Mouse (Mus musculus) lung, postnatal 36 days (tissue): ENCODE data around the gene Pi4ka.
A peak's percentile ranks its signal among the peaks of the same experiment; 100 is the strongest.

Source experiments
- DNase-seq: peaks from one replicate; pipeline ENCODE4 v3.0.0; 2022; ENCODE audit warnings: mixed read lengths

Pi4ka gene

GRCm38 (mm10) chr16:17331855-17332254 is 74.3 kb downstream of the Pi4ka start:
- no peak for DNase-seq

- DNase-seq, result peak; percentile 5
Measured at GRCm38 (mm10) chr16:17331116-17331515, 75.0 kb downstream of the Pi4ka start, which contains the start of gene Serpind1. TSS of gene Serpind1 (plus strand) at chr16:17331371.

- DNase-seq, result peak; percentile 36
Measured at GRCm38 (mm10) chr16:17329848-17330570, 76.1 kb downstream of the Pi4ka start.

DNA sequence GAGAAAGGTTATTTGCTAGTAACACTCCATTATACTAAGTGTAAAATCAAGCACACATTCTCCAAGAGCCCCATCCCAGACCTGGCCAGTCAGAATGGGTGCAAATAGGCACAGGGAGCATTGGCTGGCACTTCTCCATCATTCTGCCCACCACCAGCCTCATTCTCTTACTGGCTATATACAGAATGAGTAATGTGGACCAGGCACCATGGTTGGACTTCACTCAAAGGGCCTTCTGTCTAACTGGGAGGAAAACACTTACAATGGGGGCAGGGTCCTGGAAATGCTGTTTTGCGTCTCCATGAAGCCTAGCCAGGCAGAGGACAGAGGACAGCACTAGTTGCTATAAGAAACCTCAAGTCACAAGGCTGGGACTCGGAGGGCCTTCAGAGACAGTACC is 80.0 kb downstream of the Pi4ka start:
- no peak for DNase-seq

DNA sequence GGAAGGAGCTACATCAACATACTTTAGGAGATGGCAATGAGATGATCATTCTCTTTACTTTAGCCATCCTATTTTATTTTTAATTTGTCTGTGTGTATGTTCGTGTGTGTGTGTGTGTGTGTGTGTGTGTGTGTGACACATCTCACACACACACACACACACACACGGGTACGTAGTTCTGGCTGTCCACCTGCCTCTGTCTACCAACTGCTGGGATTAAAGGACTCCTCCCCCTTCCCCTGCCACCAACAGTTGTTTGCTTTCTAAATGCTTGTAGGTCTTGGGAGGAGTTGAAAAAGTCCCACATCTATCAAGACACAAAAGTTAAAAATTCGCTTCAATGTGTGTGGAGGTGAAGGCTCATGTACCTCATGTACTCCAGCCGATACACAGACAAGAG is 81.4 kb downstream of the Pi4ka start:
- no peak for DNase-seq

DNA sequence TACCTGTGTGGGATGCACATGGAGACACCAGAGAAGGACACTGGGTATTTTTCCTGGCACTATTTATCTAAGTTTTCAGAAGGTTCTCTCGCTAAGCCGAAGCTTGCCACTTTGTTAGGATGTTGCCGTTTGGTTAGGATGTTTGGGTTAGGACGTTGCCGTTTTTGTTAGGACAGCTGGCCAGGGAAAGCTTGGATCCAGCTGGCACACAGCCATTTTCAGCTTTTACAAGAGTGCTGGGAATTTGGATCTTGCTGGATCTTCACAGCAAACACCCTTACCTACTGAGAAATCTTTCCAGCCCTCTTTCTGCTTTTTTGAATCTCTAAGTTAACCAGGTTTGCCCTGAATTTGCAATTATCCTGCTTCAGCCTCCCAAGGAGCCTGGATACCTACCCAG is 84.6 kb downstream of the Pi4ka start:
- peak; percentile 13 for DNase-seq

DNA sequence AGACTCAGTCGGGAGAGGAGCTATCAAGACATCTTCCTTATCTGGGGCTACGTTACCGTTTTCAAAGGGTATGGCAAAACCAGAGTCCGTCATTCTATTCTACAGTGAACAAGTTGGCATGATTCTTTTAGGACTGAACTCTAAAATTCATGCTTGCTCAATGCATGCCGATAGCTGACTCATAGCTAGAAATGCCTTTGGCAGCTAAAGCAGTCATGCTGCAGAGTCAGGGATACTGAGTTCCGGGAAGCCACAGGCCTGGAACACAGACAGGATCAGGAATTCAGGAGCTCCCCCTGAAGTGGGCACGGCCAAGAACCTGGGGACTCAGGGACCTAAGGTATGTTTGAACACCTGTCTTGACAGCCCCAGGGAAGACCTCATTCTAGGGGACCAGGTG is 89.6 kb downstream of the Pi4ka start:
- no peak for DNase-seq

DNA sequence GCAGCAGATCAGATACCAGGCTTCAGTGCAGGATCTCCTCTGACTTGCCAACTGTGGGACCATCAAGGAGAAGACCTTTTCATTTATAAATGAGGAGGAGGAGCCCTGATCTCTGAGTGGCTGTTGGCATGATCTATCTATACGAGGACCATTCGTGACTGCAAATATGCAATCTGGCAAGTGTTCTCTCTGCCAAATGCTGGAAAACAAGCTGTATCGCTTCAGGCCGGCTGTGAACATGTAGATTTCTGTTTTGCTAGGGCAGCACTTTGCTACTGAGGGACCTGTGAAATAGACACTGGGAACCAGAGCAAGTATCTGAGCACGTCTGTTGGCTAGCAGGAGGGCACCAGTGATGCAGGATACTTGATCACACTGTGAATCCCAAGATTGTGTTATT is 93.6 kb downstream of the Pi4ka start:
- DNase-seq, result no peak

DNA sequence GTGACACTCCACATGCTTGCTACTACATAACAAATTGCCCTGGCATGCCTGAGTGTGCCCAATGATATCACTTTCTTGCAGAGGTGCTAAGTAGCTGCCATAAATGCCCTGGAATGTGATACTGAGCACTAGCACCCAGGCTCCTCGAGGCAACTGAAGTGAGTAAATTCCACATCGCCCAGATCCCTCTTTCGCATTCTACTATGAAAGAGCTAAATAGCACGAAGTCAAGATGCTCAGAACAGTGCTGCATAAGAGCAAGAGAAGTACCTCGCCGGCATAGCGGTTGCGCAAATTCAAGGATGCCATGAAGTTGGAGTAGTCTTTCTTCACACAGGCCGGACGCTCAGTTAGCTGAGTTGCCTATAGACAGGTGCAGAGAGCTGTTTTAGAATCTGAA is 97.1 kb downstream of the Pi4ka start:
- peak; percentile 57 for DNase-seq

DNA sequence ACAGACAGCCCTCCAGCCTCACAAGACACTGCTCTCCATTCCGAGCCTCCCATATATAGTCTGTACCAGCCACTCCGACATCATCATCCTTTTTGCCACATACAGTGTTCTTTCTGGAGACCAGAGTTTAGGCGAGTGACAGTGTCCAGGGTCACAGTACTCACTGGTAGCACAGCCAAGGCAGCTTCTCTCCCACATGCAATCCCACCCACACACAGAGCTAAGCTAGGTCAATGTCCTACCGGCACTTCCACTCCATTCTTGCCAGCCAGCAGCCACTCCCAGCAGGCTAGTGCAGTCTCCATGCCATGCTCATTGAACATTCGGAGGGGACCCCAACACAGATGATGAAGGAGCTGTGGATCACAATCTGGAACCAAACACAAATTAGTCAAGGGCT is 98.7 kb downstream of the Pi4ka start:
- DNase-seq, result no peak

DNA sequence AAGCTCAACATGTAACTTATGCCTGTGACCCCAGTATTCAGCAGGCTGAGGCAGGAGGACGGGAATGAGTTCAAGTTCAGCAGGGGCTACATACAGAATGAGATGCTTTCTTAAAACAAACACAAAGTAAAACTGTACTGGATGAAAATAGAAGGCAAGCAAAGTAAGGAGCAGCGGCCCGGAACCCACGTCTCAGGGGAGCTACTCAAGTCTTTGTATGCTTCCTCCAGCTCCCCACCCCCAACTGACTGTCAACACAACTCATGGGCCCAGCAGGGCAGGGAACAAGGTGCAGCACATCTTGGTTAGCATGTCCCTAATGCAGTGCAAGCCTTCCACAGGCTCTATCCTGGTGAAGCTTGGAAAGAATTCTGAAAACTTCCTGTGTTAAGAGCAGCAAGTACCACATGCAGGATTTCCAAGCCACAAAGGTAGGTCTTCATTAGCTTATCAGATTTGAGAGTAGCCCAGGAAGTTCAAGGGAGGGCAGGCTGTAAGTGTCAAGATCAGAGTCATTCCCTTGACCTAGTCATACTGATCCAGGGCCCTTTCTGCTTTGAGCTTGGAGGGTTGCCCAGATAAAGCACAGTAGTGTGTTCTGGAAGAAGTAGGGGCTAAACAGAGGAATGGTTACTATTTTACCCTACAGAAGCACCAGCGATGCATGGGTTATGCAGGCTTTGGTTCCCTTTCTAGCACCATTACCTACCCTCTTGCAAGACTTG is 102.4 kb downstream of the Pi4ka start:
- peak; percentile 20 for DNase-seq

GRCm38 (mm10) chr16:17300818-17301217 is 105.3 kb downstream of the Pi4ka start:
- DNase-seq, result no peak

GRCm38 (mm10) chr16:17292751-17293150 is 113.4 kb downstream of the Pi4ka start:
- peak; percentile 81 for DNase-seq

GRCm38 (mm10) chr16:17291016-17291415 is 115.1 kb downstream of the Pi4ka start:
- no peak for DNase-seq

- no peak for DNase-seq
Measured at GRCm38 (mm10) chr16:17287103-17287502, 119.0 kb downstream of the Pi4ka start.

DNA sequence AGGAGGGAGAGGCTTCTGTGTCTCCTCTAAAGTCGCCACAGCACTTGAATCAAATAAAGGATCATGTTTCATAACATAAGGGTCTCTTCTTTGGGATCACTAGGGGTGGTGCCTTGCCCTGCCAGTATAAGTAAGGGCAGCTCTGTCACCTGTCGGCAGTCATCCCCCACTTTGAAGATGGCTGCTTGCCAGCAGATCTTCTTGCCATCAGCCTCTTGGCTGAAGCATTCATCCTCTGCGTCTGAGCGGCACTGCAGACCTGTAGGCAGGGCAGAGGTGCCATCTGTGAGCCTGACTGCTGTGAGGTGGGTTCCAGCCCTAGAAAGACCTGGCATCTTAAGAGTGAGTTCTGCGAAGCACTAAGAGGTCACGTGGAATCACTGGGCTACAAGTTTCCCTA is 123.0 kb downstream of the Pi4ka start:
- DNase-seq, result no peak

GRCm38 (mm10) chr16:17280471-17280870 is 125.6 kb downstream of the Pi4ka start:
- no peak for DNase-seq

GRCm38 (mm10) chr16:17277342-17278211 is 128.5 kb downstream of the Pi4ka start:
- peak; percentile 5 for DNase-seq

GRCm38 (mm10) chr16:17276164-17277151 is 129.7 kb downstream of the Pi4ka start:
- DNase-seq, result peak; percentile 97

GRCm38 (mm10) chr16:17275721-17276120 is 130.4 kb downstream of the Pi4ka start, which contains the start of gene Tmem191c:
TSS of gene Tmem191c (plus strand) at chr16:17276077.
- DNase-seq, result no peak

DNA sequence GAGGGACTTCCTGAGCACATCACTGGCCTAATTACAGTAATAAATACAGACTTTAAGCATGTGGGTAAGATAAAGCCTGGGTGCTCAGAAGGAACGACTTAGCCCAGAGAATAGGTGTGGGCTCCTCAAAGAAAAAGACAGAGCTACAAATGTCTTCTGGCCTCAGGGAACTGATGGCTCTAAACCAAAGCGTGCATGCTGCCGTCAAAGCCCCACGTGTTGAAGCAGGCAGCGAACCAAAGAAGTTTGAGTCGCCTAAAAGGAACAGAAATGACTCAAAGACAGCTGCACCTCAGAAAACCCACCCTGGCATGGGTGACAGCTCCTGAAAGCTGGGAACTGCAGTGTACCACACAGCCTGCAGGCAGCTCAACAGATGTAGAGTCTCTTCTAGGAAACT is 134.3 kb downstream of the Pi4ka start:
- no peak for DNase-seq

DNA sequence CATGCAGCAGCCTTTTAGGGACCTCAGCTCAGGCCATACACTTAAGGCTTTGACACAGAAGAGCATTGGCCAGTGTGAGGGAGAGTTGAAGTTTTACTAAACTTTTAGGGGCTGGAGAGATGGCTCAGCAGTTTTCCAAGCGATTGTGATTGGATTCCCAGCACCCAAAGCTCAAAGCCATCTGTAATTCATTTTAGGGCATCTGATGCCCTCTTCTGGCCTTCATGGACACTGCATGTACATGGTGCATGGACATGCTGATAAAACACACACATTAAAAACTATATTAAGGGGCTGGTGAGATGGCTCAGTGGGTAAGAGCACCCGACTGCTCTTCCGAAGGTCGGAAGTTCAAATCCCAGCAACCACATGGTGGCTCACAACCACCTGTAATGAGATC is 135.0 kb downstream of the Pi4ka start:
- peak; percentile 85 for DNase-seq
